28 mouse cellular contexts compared by ENCODE assay signal in genomic region chr9:111457176-111457935, GRCm38 (mm10). TPM values are rescaled to one million over a fixed set of nuclear protein-coding genes. Genes with fewer than 3 reads are reported as not detected.
DNase-seq lines count a peak whose midpoint lies in the region; ATAC-seq and TF ChIP-seq lines count a peak whose summit lies in the region.
"Had no signal": no experiment of that assay in that cellular context is flagged by ENCODE, and none has a peak within 500 bp of the region (broad histone marks: within the 10 kb centered on the region; RNA-seq: fewer than 3 reads in every experiment).

No protein-coding gene starts in this region.

- H3K27ac ChIP-seq in forebrain, postnatal 0 days (ENCODE audit: low read depth, low read length): no peak overlapping the region
- no peak overlapping the region for H3K27ac ChIP-seq in forebrain, embryonic 16.5 days (ENCODE audit: low read length)
- 0 out of 2 replicates have a peak overlapping the region, but pooled peaks have one; percentile 29 for H3K27ac ChIP-seq in hindbrain, embryonic 15.5 days (replicated peaks)
- H3K27ac ChIP-seq in hindbrain, embryonic 12.5 days: no peak overlapping the region
- peak overlapping the region; percentile 12; the same call in 1 of the 2 replicates for H3K27ac ChIP-seq in hindbrain, embryonic 16.5 days (ENCODE audit: low read depth, low read length)
- H3K27ac ChIP-seq in midbrain, postnatal 0 days (ENCODE audit: low read depth, low read length): no peak overlapping the region
- H3K27ac ChIP-seq: kidney, embryonic 15.5 days; liver, embryonic 14.5 days; macrophage; stomach, embryonic 15.5 days had no signal

- DNase-seq in forebrain, postnatal 0 days: no peak
- DNase-seq in midbrain, postnatal 0 days (ENCODE audit: low spot score): peak; percentile 54
- no peak for DNase-seq in embryo, embryonic 11 days
- DNase-seq: adrenal gland, adult 2 months; adrenal gland, postnatal 36 days; cerebellum, adult 8-10 months; cerebellum, postnatal 25 days; gastrocnemius, postnatal 10 days; heart, postnatal 4 days; kidney, adult 18-20 months; kidney, postnatal 25 days; liver; lung, adult 2 months; lung, postnatal 10 days; right cerebral cortex, postnatal 25 days had no signal

- H3K4me3 ChIP-seq in forebrain, postnatal 0 days (ENCODE audit: low read depth, low read length): no peak overlapping the region
- H3K4me3 ChIP-seq in forebrain, embryonic 16.5 days (replicated peaks; ENCODE audit: low read length): no peak overlapping the region
- no peak overlapping the region for H3K4me3 ChIP-seq in hindbrain, embryonic 15.5 days
- no peak overlapping the region for H3K4me3 ChIP-seq in hindbrain, embryonic 12.5 days
- no peak overlapping the region for H3K4me3 ChIP-seq in hindbrain, embryonic 16.5 days (ENCODE audit: low read length)
- no peak overlapping the region for H3K4me3 ChIP-seq in midbrain, postnatal 0 days (ENCODE audit: low read depth, low read length)
- H3K4me3 ChIP-seq: kidney, embryonic 15.5 days; stomach, embryonic 15.5 days had no signal

- WGBS in forebrain, postnatal 0 days: 62% methylated on average over 10 of the region's 10 CpGs
- 70% methylated on average over 10 of the region's 10 CpGs for WGBS in forebrain, embryonic 16.5 days
- WGBS in hindbrain, embryonic 15.5 days: 76% methylated on average over 10 of the region's 10 CpGs
- 84% methylated on average over 10 of the region's 10 CpGs for WGBS in hindbrain, embryonic 12.5 days
- WGBS in hindbrain, embryonic 16.5 days: 75% methylated on average over 10 of the region's 10 CpGs
- WGBS in midbrain, postnatal 0 days: 71% methylated on average over 10 of the region's 10 CpGs

- H3K27me3 ChIP-seq in forebrain, postnatal 0 days (ENCODE audit: insufficient read depth, low read length): no peaks in the 10 kb centered on the region
- no peaks in the 10 kb centered on the region for H3K27me3 ChIP-seq in forebrain, embryonic 16.5 days (replicated peaks; ENCODE audit: control insufficient read depth, insufficient read depth, low read length)
- no peaks in the 10 kb centered on the region for H3K27me3 ChIP-seq in hindbrain, embryonic 15.5 days
- H3K27me3 ChIP-seq in hindbrain, embryonic 12.5 days: no peaks in the 10 kb centered on the region
- H3K27me3 ChIP-seq in hindbrain, embryonic 16.5 days (replicated peaks; ENCODE audit: control insufficient read depth, insufficient read depth, low read length): no peaks in the 10 kb centered on the region
- no peaks in the 10 kb centered on the region for H3K27me3 ChIP-seq in midbrain, postnatal 0 days (ENCODE audit: insufficient read depth, low read length)
- H3K27me3 ChIP-seq: kidney, embryonic 15.5 days; stomach, embryonic 15.5 days had no signal

- H3K36me3 ChIP-seq in forebrain, postnatal 0 days (ENCODE audit: insufficient read depth): no peaks in the 10 kb centered on the region
- H3K36me3 ChIP-seq in forebrain, embryonic 16.5 days (ENCODE audit: control insufficient read depth, insufficient read depth): no peaks in the 10 kb centered on the region
- no peaks in the 10 kb centered on the region for H3K36me3 ChIP-seq in hindbrain, embryonic 15.5 days
- H3K36me3 ChIP-seq in hindbrain, embryonic 12.5 days: no peaks in the 10 kb centered on the region
- no peaks in the 10 kb centered on the region for H3K36me3 ChIP-seq in hindbrain, embryonic 16.5 days (ENCODE audit: control insufficient read depth, insufficient read depth, low read length)
- no peaks in the 10 kb centered on the region for H3K36me3 ChIP-seq in midbrain, postnatal 0 days (ENCODE audit: insufficient read depth, low read length)
- H3K36me3 ChIP-seq: kidney, embryonic 15.5 days; stomach, embryonic 15.5 days had no signal

- H3K4me1 ChIP-seq in forebrain, postnatal 0 days (ENCODE audit: insufficient read depth): no peaks in the 10 kb centered on the region
- H3K4me1 ChIP-seq in forebrain, embryonic 16.5 days (replicated peaks; ENCODE audit: control insufficient read depth, insufficient read depth, low read length): peaks cover 8% of the 10 kb centered on the region
- peaks cover 11% of the 10 kb centered on the region for H3K4me1 ChIP-seq in hindbrain, embryonic 15.5 days (replicated peaks)
- peaks cover 13% of the 10 kb centered on the region for H3K4me1 ChIP-seq in hindbrain, embryonic 12.5 days
- peaks cover 8% of the 10 kb centered on the region; the same call in 1 of the 2 replicates for H3K4me1 ChIP-seq in hindbrain, embryonic 16.5 days (ENCODE audit: control insufficient read depth, insufficient read depth, low read depth, low read length)
- H3K4me1 ChIP-seq in midbrain, postnatal 0 days (ENCODE audit: insufficient read depth, low read length): peaks cover 13% of the 10 kb centered on the region; the same call in 1 of the 2 replicates

- 0 out of 2 replicates have a peak, but pooled peaks have one; percentile 27 for ATAC-seq in forebrain, postnatal 0 days
- ATAC-seq in forebrain, embryonic 16.5 days: no peak
- ATAC-seq in hindbrain, embryonic 15.5 days (ENCODE audit: low FRiP score, low read depth): no peak
- no peak for ATAC-seq in hindbrain, embryonic 12.5 days (ENCODE audit: low FRiP score)
- peak; percentile 71; the same call in 1 of the 2 replicates for ATAC-seq in hindbrain, embryonic 16.5 days
- ATAC-seq in midbrain, postnatal 0 days (ENCODE audit: low FRiP score): no peak
- ATAC-seq: CD4-positive, CD25-positive, alpha-beta regulatory T cell, adult 4 months had no signal

- 0 out of 2 replicates have a peak overlapping the region, but pooled peaks have one; percentile 10 for H3K9ac ChIP-seq in forebrain, postnatal 0 days
- no peak overlapping the region for H3K9ac ChIP-seq in forebrain, embryonic 16.5 days (replicated peaks; ENCODE audit: low read depth, low read length)
- no peak overlapping the region for H3K9ac ChIP-seq in hindbrain, embryonic 15.5 days
- no peak overlapping the region for H3K9ac ChIP-seq in hindbrain, embryonic 12.5 days
- no peak overlapping the region for H3K9ac ChIP-seq in hindbrain, embryonic 16.5 days (ENCODE audit: low read depth, low read length)
- no peak overlapping the region for H3K9ac ChIP-seq in midbrain, postnatal 0 days (replicated peaks; ENCODE audit: low read length, poor library complexity, severe bottlenecking)
- H3K9ac ChIP-seq: kidney, embryonic 15.5 days; liver, embryonic 14.5 days; stomach, embryonic 15.5 days had no signal

- H3K4me2 ChIP-seq in forebrain, postnatal 0 days (ENCODE audit: low read depth): no peak overlapping the region
- H3K4me2 ChIP-seq in forebrain, embryonic 16.5 days (ENCODE audit: low read length): no peak overlapping the region
- no peak overlapping the region for H3K4me2 ChIP-seq in hindbrain, embryonic 15.5 days
- H3K4me2 ChIP-seq in hindbrain, embryonic 12.5 days (replicated peaks): no peak overlapping the region
- H3K4me2 ChIP-seq in hindbrain, embryonic 16.5 days (ENCODE audit: low read length): no peak overlapping the region
- H3K4me2 ChIP-seq in midbrain, postnatal 0 days (ENCODE audit: low read depth, low read length, poor library complexity, severe bottlenecking): no peak overlapping the region
- H3K4me2 ChIP-seq: heart, embryonic 11.5 days; kidney, embryonic 15.5 days; stomach, embryonic 15.5 days had no signal

- H3K9me3 ChIP-seq in forebrain, postnatal 0 days (ENCODE audit: low read length): no peaks in the 10 kb centered on the region
- no peaks in the 10 kb centered on the region for H3K9me3 ChIP-seq in forebrain, embryonic 16.5 days (ENCODE audit: control insufficient read depth, low read length)
- H3K9me3 ChIP-seq in hindbrain, embryonic 15.5 days: no peaks in the 10 kb centered on the region
- no peaks in the 10 kb centered on the region for H3K9me3 ChIP-seq in hindbrain, embryonic 12.5 days (replicated peaks)
- H3K9me3 ChIP-seq in hindbrain, embryonic 16.5 days (ENCODE audit: control insufficient read depth, low read length): no peaks in the 10 kb centered on the region
- no peaks in the 10 kb centered on the region for H3K9me3 ChIP-seq in midbrain, postnatal 0 days (ENCODE audit: low read length)
- H3K9me3 ChIP-seq: kidney, embryonic 15.5 days; stomach, embryonic 15.5 days had no signal

- TF ChIP-seq CTCF in forebrain, postnatal 0 days (IDR thresholded peaks at IDR 0.05; ENCODE audit: low read depth): no peak
- TF ChIP-seq CTCF in midbrain, postnatal 0 days (IDR thresholded peaks at IDR 0.05): no peak

RNA-seq across cellular contexts. Expression of gene Dclk3, which starts 18.5 kb away (rescaled TPM):
- total RNA-seq in forebrain, postnatal 0 days (2014; rRNA removed): 20.1 and 20.8 TPM in 2 replicates
- 8.6 and 11.6 TPM in 2 replicates for polyA plus RNA-seq in forebrain, postnatal 0 days (2015; fragmentation: Nextera tagmentation; extraction: Ambion mirVana)
- 5.6 and 8.3 TPM in 2 replicates for polyA plus RNA-seq in forebrain, embryonic 16.5 days (2015; fragmentation: Nextera tagmentation; extraction: Ambion mirVana)
- polyA plus RNA-seq in hindbrain, embryonic 15.5 days (2015; fragmentation: Nextera tagmentation; extraction: Ambion mirVana): 6.7 and 7.6 TPM in 2 replicates
- 1.8 and 2.7 TPM in 2 replicates for polyA plus RNA-seq in hindbrain, embryonic 12.5 days (2016; fragmentation: Nextera tagmentation; extraction: Ambion mirVana)
- polyA plus RNA-seq in hindbrain, embryonic 16.5 days (2015; fragmentation: Nextera tagmentation; extraction: Ambion mirVana): 6.8 and 8.0 TPM in 2 replicates
- 10.5 and 10.7 TPM in 2 replicates for total RNA-seq in midbrain, postnatal 0 days (2014; rRNA removed)
- polyA plus RNA-seq in midbrain, postnatal 0 days (2015; fragmentation: Nextera tagmentation; extraction: Ambion mirVana): 6.5 and 7.4 TPM in 2 replicates
- total RNA-seq: granulocyte monocyte progenitor cell, adult 5-6 weeks; megakaryocyte-erythroid progenitor cell, adult 5-6 weeks; neutrophil, adult 5-6 weeks had no signal
- polyA plus RNA-seq: CD4-positive, CD25-positive, alpha-beta regulatory T cell, adult 4 months; macrophage had no signal

Comparison
In these comparisons a context has a peak if more than half of its experiments do, and no peak if none do; other contexts are left out.
1. ATAC-seq: peak in forebrain, postnatal 0 days (single experiment) and hindbrain, embryonic 16.5 days (single experiment); none in forebrain, embryonic 16.5 days (single experiment), hindbrain, embryonic 15.5 days (single experiment), hindbrain, embryonic 12.5 days (single experiment) and midbrain, postnatal 0 days (single experiment).
2. H3K27ac ChIP-seq: peak in hindbrain, embryonic 15.5 days (single experiment) and hindbrain, embryonic 16.5 days (single experiment); none in forebrain, postnatal 0 days (single experiment), forebrain, embryonic 16.5 days (single experiment), hindbrain, embryonic 12.5 days (single experiment) and midbrain, postnatal 0 days (single experiment).